Mouse (Mus musculus) layer of hippocampus, adult 9-10 months (tissue): Measurements from ENCODE around the gene Tenm4.
"Not testable (repeated sequence)": the region's sequence is repeated elsewhere in the genome, so short reads cannot be mapped to it uniquely, and the experiment has no call there.

Experiments used
- DNase-seq: peaks from one replicate; pipeline ENCODE4 v3.0.0; 2022; ENCODE audit warnings: low spot score

The Tenm4 gene

GRCm38 (mm10) chr7:96903088-96903985 is 732.3 kb downstream of the Tenm4 start:
- no peak for DNase-seq

- no peak for DNase-seq
These were observed 733.4 kb downstream of the Tenm4 start for GRCm38 (mm10) chr7:96904442-96904841.

- no peak for DNase-seq
These were observed 733.9 kb downstream of the Tenm4 start for GRCm38 (mm10) chr7:96904936-96905335.

GRCm38 (mm10) chr7:96905422-96905821 is 734.4 kb downstream of the Tenm4 start:
- DNase-seq = no peak

- no peak for DNase-seq
These were observed 735.2 kb downstream of the Tenm4 start for GRCm38 (mm10) chr7:96906216-96906615.

GRCm38 (mm10) chr7:96907971-96908680 is 737.1 kb downstream of the Tenm4 start:
- no peak for DNase-seq

- no peak for DNase-seq
These were observed 738.8 kb downstream of the Tenm4 start for GRCm38 (mm10) chr7:96909856-96910255.

GRCm38 (mm10) chr7:96910310-96910960 is 739.4 kb downstream of the Tenm4 start:
- no peak for DNase-seq

GRCm38 (mm10) chr7:96914031-96914430 is 743.0 kb downstream of the Tenm4 start:
- DNase-seq = peak; percentile 88

- peak; percentile 54 for DNase-seq
These were observed 744.5 kb downstream of the Tenm4 start for GRCm38 (mm10) chr7:96915452-96916105.

- DNase-seq = no peak
These were observed 749.5 kb downstream of the Tenm4 start for GRCm38 (mm10) chr7:96920447-96921095.

GRCm38 (mm10) chr7:96922927-96923326 is 751.9 kb downstream of the Tenm4 start:
- no peak for DNase-seq

GRCm38 (mm10) chr7:96943715-96944377 is 772.8 kb downstream of the Tenm4 start:
- no peak for DNase-seq

GRCm38 (mm10) chr7:96946501-96946900 is 775.5 kb downstream of the Tenm4 start:
- not testable (repeated sequence) for DNase-seq

- peak; percentile 75 for DNase-seq
These were observed 780.4 kb downstream of the Tenm4 start, which contains the start of gene Nars2 for GRCm38 (mm10) chr7:96951281-96952051. Gene Nars2 (plus strand): TSS chr7:96951505.

GRCm38 (mm10) chr7:96952094-96952493 is 781.0 kb downstream of the Tenm4 start:
- no peak for DNase-seq

GRCm38 (mm10) chr7:96959168-96959567 is 788.1 kb downstream of the Tenm4 start:
- no peak for DNase-seq
